Mouse (Mus musculus) ES-E14 (cell line): ENCODE data around the gene Ackr4. TPM values are rescaled to one million over a fixed set of nuclear protein-coding genes. Genes with fewer than 3 reads are reported as not detected.

Experiments used
- DNase-seq: peaks from one replicate; pipeline ENCODE4 v3.0.0-alpha.2; 2013; ENCODE audit warnings: low read depth, low spot score
- H3K27ac ChIP-seq: 2 replicates; pipeline ENCODE4 v1.5.1; 2012; ENCODE audit warnings: low read depth, mild to moderate bottlenecking, low read length, moderate library complexity, mixed read lengths; ENCODE audit not compliant: poor library complexity, insufficient read depth, severe bottlenecking
- H3K36me3 ChIP-seq: 2 replicates; pipeline ENCODE4 v1.6.1; 2012; ENCODE audit warnings: mild to moderate bottlenecking, low read length, moderate library complexity, mixed read lengths; ENCODE audit not compliant: control insufficient read depth, poor library complexity, insufficient read depth, severe bottlenecking
- H3K4me1 ChIP-seq, 2 experiments: fragments of 150-350 bp in 1 of 2; sonication (generic) in 1 of 2; 2 replicates each; pipeline ENCODE4 v1.6.1; 2012; ENCODE audit warnings: low read length in 2 of 2, mild to moderate bottlenecking in 1 of 2, mixed read lengths in 1 of 2; ENCODE audit not compliant: control insufficient read depth in 2 of 2, insufficient read depth in 2 of 2, poor library complexity in 1 of 2
- H3K4me3 ChIP-seq, 2 experiments: fragments of 150-350 bp in 1 of 2; sonication (generic) in 1 of 2; 2 replicates each; pipeline ENCODE4 v1.5.1; 2012; ENCODE audit warnings: low read length in 2 of 2, low read depth in 1 of 2, mild to moderate bottlenecking in 1 of 2, mixed read lengths in 1 of 2; ENCODE audit not compliant: insufficient read depth in 1 of 2, poor library complexity in 1 of 2, severe bottlenecking in 1 of 2
- H3K9ac ChIP-seq: 2 replicates; pipeline ENCODE4 v1.6.1; 2012; ENCODE audit warnings: low read depth, mild to moderate bottlenecking, low read length, mixed read lengths; ENCODE audit not compliant: poor library complexity, insufficient read depth, severe bottlenecking
- H3K9me3 ChIP-seq: fragments of 150-350 bp; sonication (generic); 2 replicates; pipeline ENCODE4 v1.6.1; 2012; ENCODE audit warnings: low read depth, mild to moderate bottlenecking, low read length; ENCODE audit not compliant: control insufficient read depth, insufficient read depth
- CHD2 ChIP-seq: IDR thresholded peaks from 2 replicates; pipeline ENCODE4 v1.6.1; 2014; ENCODE audit warnings: mild to moderate bottlenecking, low read depth, low read length, inconsistent platforms
- HCFC1 ChIP-seq: IDR thresholded peaks from 2 replicates; pipeline ENCODE4 v1.6.1; 2012; ENCODE audit warnings: low read length, inconsistent platforms, borderline replicate concordance; ENCODE audit not compliant: insufficient read depth
- MAFK ChIP-seq: IDR thresholded peaks from 2 replicates; pipeline ENCODE4 v1.6.1; 2014; ENCODE audit warnings: mild to moderate bottlenecking, low read depth, low read length, inconsistent platforms; ENCODE audit not compliant: insufficient read depth
- ZC3H11A ChIP-seq: IDR thresholded peaks from 2 replicates; pipeline ENCODE4 v1.6.1; 2012; ENCODE audit warnings: low read depth, mild to moderate bottlenecking, inconsistent platforms, low read length, borderline replicate concordance
- ZNF384 ChIP-seq: IDR thresholded peaks from 2 replicates; pipeline ENCODE4 v1.6.1; 2012; ENCODE audit warnings: low read depth, low read length, inconsistent platforms
- in situ Hi-C, 2 experiments: fragments of 600-800 bp; cut with MboI; formaldehyde crosslinking; loops; one replicate each; pipeline ENCODE4 v1.15.1; 2025; ENCODE audit warnings: low sequenced_read_pairs in 2 of 2, inconsistent platforms in 1 of 2; ENCODE audit not compliant: unreplicated experiment in 2 of 2
- total RNA-seq: library from RNA; depleted of rRNA; stranded (reverse); fragments of 300-350 nt; gene quantifications from 2 replicates; pipeline ENCODE4 v1.2.3, GENCODE M21; 2012

Gene Ackr4
- total RNA-seq, 1 experiment: 1.3 TPM

GRCm38 (mm10) chr9:104109151-104109550, 17.6 kb downstream of the Ackr4 start:
- H3K9me3 ChIP-seq: no peaks in the 10 kb centered on the region
- H3K36me3 ChIP-seq: no peaks in the 10 kb centered on the region
- in situ Hi-C loops: no loop called here

GRCm38 (mm10) chr9:104108571-104109143, 18.1 kb downstream of the Ackr4 start:
- H3K9ac ChIP-seq: no peak overlapping the region
- in situ Hi-C loops: no loop called here
- DNase-seq: no peak
- TF ChIP-seq CHD2: no peak
- TF ChIP-seq HCFC1: no peak
- no peak for TF ChIP-seq ZC3H11A
- TF ChIP-seq MAFK: no peak
- no peak for TF ChIP-seq ZNF384
- H3K36me3 ChIP-seq: no peaks in the 10 kb centered on the region
- peaks cover 0 to 3% of the 10 kb centered on the region in 2 experiments; a peak in 1 of 4 replicates for H3K4me1 ChIP-seq
- no peak overlapping the region for H3K27ac ChIP-seq
- H3K9me3 ChIP-seq: no peaks in the 10 kb centered on the region
- no peak overlapping the region for H3K4me3 ChIP-seq

More at GRCm38 (mm10) chr9:104109151-104109550, 17.6 kb downstream of the Ackr4 start:
- TF ChIP-seq HCFC1: no peak
- Histone ChIP-seq H3K4me1 (peaks cover 0 to 3% of the 10 kb centered on the region in 2 experiments; a peak in 1 of 4 replicates), H3K27ac (no peak overlapping the region), H3K4me3 (no peak overlapping the region), H3K9ac (no peak overlapping the region)
- no peak for DNase-seq

GRCm38 (mm10) chr9:104107482-104107881, 19.3 kb downstream of the Ackr4 start:
- H3K27ac ChIP-seq: no peak overlapping the region
- H3K9me3 ChIP-seq: no peaks in the 10 kb centered on the region
- no peak overlapping the region for H3K4me3 ChIP-seq
- no peak for DNase-seq
- TF ChIP-seq ZC3H11A: no peak
- TF ChIP-seq HCFC1: no peak
- TF ChIP-seq ZNF384: no peak
- TF ChIP-seq CHD2: no peak
- TF ChIP-seq MAFK: no peak
- no peaks in the 10 kb centered on the region for H3K36me3 ChIP-seq
- peaks cover 5 to 6% of the 10 kb centered on the region in 2 experiments; a peak in 3 of 4 replicates for H3K4me1 ChIP-seq
- in situ Hi-C loops: no loop called here
- H3K9ac ChIP-seq: no peak overlapping the region

DNA sequence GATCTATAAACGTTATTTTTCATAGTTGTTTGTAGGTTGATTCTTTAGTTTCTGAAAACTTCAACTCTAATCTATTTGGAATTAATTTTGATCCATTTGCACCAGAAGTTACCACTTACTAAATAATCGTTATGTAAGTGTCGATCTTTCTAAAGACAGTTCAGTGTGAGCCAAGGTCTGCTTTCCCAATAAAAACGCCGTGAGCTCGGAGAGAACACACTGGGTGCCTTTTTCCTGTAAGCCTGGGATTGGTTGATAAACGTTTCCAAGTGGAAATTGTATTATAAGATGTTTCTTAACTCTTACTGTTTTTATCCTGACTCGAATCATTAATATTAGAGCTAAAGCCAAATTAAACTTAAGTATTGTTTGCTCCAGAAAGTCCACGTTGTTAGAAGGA, 19.8 kb downstream of the Ackr4 start:
- no peak for DNase-seq
- Histone ChIP-seq H3K9ac (no peak overlapping the region), H3K9me3 (no peaks in the 10 kb centered on the region), H3K4me1 (peaks cover 9 to 11% of the 10 kb centered on the region in 2 experiments), H3K4me3 (no peak overlapping the region), H3K27ac (no peak overlapping the region), H3K36me3 (no peaks in the 10 kb centered on the region)
- in situ Hi-C loops: no loop called here
- TF ChIP-seq CHD2 (no peak), ZNF384 (no peak), HCFC1 (no peak), MAFK (no peak), ZC3H11A (no peak)

GRCm38 (mm10) chr9:104104986-104105385, 21.7 kb downstream of the Ackr4 start:
- DNase-seq: no peak
- no peak overlapping the region for H3K9ac ChIP-seq
- TF ChIP-seq MAFK: no peak
- H3K4me3 ChIP-seq: no peak overlapping the region
- H3K27ac ChIP-seq: no peak overlapping the region
- no peaks in the 10 kb centered on the region for H3K9me3 ChIP-seq
- no peaks in the 10 kb centered on the region for H3K36me3 ChIP-seq
- H3K4me1 ChIP-seq: peaks cover 11 to 16% of the 10 kb centered on the region in 2 experiments
- in situ Hi-C loops: no loop called here
